Mouse (Mus musculus) bone marrow, adult 2 months (tissue): ENCODE data around the gene Nhsl1.

Experiments used
- CTCF ChIP-seq: fragments of 200-500 bp; IDR thresholded peaks from 2 replicates; pipeline ENCODE4 v1.5.1; 2011; ENCODE audit warnings: low read length, control low read depth; ENCODE audit not compliant: control insufficient read depth, insufficient read depth
- POLR2A ChIP-seq: fragments of 200-500 bp; IDR thresholded peaks from 2 replicates; pipeline ENCODE4 v1.6.1; 2011; ENCODE audit warnings: low read depth, mild to moderate bottlenecking, control low read depth, low read length, borderline replicate concordance; ENCODE audit not compliant: control insufficient read depth

DNA sequence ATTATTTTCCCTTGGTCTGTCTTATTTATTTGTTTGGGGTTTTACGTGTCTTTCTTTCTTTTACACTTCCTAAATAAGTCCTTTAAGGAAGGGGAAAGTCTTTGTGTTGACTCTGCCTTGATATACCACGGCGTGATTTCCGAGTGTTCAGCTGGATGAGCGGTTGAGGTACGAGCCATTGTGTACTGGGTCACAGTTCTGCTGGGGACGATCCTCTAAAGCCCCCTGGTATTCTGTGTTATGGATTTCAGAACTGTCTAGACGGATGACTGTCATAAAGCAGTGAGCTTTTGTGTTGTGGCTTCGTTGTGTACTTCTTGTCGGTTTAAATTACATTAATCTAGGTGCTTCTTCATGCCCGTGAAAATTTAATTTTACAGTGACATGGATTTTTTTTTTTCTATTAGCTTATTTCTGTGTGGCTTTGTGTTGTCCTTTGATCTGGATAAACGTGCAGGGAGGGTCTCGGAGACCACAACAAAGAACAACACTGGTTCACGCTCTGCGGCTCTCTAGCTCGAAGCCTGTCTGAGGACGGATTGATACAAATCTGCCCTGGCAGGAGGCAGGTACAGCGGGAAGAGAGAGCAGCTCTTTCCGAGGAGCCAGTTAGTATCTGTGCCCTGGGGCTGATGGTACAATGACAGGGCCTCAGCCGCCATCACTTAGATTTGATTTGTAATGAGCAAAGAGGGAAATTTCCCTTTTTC lies 151.7 kb downstream of the Nhsl1 start:
- TF ChIP-seq POLR2A, result no peak
- no peak for TF ChIP-seq CTCF
